Mouse (Mus musculus) monocyte, adult 5-6 weeks (primary cell): ENCODE results near the gene Rnf217. TPM values are rescaled to one million over a fixed set of nuclear protein-coding genes. Genes with fewer than 3 reads are reported as not detected.

Experiments
- total RNA-seq: library from RNA; stranded (forward); fragments of 200-1000, 200-491, 200-594 nt; gene quantifications from 3 replicates; pipeline ENCODE4 v1.2.3, GENCODE M21; 2017

Gene Rnf217
- total RNA-seq, 1 experiment from 2014 or later = 2.1 TPM

Other genes with a start within 250 kb of the Rnf217 start
- not detected in 3 replicates for gene Tpd52l1, start 163.2 kb downstream of the Rnf217 start, total RNA-seq